Mouse (Mus musculus) thymus, postnatal 10 days (tissue): Measurements from ENCODE around the gene Btbd8.

Source experiments
- DNase-seq, 2 experiments: peaks; one replicate each; pipeline ENCODE4 v3.0.0; 2021; ENCODE audit warnings: low spot score in 2 of 2

Gene Btbd8

DNA sequence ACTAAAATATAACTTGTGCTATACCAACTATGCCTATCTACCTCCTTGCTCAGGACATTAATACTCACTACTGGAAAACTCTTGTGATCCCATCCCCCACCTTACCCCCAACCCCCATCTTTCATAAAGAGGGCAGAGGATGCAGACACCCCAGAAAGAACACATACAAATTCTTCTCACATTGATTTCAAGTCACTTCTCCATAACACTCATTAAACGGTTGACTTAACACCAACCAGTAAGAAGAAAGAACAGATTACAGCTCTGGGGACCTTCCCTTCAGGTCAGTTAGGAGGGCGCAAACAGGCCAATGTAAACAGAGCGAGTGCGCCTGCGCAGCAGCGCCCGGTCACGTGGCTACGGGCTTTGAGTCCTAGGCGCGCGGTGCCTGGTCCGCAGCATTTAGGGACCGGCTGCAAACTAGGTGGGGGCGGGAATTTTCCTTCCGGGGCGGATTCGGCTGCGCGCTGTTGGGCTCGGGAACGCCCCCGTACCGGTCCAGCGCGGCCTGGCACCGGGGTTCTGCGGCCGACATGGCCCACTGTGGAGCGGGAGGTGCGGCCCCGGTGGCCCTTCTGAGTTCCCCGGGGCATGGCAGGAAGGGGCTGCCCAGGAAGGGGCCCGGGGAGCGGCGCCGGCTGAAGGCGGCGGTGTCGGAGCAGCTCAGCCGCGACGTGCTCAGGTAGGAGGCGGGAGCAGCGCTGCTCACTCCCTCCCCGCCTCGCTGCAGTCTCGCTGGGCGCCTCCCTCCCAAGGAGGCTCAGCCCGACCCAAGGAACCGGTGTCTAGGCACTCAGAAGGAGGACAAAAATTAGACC, at the start of gene Btbd8:
TSS of gene Btbd8 (plus strand) at position 534 of the 818 bp plus-strand sequence.
- peak; percentile 89 to 91 for DNase-seq

DNA sequence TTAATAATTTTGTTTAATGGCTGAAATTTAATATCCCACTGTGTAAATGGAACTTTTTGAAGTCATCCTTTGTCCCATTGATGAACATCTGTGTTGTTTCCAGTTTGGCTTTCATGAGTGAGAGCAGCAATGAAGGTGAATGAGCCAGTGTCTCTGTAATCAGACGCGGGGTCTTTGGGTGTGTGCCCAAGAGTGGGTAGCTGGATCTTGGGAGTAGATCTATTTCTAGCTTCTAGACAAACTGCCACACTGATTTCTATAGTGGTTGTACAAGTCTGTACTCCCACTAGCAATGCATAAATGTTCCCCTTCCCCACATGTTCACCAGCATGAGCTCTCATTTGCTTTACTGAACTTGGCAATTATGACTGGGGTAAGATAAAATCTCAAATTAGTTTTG, 48.4 kb upstream of the Btbd8 start:
- no peak for DNase-seq

- no peak for DNase-seq
These were observed 43.4 kb upstream of the Btbd8 start for GRCm38 (mm10) chr5:107394437-107394836.

DNA sequence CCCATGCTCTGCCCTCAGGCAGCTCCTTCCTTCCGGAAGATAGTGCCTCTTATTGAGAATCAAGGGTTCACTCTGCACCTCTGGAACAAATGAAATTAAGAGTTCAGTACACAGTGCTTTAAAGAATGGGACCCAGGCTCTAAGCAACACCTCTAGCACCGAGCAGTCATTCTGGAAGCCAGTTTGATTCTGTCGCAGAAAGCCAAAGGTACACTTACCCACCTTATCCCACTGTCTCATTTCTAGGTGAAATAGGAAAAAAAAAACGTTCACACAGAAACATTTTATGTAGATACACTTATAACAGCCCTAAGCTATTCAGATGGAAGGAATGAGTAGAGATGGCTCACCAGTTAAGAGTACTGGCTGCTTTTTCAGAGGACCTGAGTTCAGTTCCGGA, 35.4 kb upstream of the Btbd8 start, which contains the start of gene Ephx4:
TSS of gene Ephx4 (plus strand) at position 301 of the 400 bp plus-strand sequence.
- no peak for DNase-seq

- peak; percentile 7 to 32 for DNase-seq
These were observed 34.5 kb upstream of the Btbd8 start for GRCm38 (mm10) chr5:107403011-107403946.

- DNase-seq, result no peak
These were observed 33.7 kb upstream of the Btbd8 start for GRCm38 (mm10) chr5:107403947-107404684.

GRCm38 (mm10) chr5:107405361-107405760, 32.4 kb upstream of the Btbd8 start:
- DNase-seq, result no peak

DNA sequence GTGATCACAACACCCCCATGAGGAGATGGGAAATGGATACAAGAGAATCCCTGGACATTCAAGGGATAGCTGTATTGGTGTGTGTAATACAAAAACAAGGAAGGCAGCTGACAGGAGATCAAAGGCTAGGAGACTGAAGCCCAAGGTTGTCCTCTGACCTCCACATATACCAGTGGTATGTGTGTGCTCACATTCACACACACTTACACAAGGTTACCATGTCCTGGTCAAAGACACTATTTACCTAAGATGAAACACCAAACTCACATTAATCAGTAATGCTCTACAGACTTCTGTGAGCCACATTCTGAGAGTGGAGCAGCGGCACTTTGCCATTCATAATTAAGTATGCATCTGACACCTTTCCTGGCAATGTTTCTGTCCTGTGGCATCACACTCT, 27.5 kb upstream of the Btbd8 start:
- DNase-seq, result no peak

DNA sequence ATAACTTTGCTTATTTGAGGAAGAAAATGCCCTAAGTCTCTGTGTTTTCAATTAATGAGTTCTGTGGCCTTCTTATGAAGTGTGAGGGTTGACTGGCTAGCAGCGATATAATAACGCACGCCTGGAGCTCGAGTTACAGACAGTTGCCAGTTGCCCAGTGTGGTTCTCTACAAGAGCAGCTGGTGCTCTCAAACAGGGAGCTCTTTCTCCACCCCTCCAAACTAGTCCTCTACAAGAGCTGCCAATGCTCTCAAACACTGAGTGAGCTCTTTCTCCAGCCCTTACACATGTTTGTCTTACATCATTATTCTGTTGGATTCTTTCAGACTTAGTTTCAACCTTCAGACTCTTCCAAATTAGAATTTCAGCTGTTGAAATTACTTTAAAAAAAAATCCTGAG, 26.5 kb upstream of the Btbd8 start:
- DNase-seq, result no peak

- DNase-seq, result no peak
These were observed 25.5 kb upstream of the Btbd8 start for GRCm38 (mm10) chr5:107412285-107412684.

GRCm38 (mm10) chr5:107415098-107415497, 22.7 kb upstream of the Btbd8 start:
- DNase-seq, result no peak

DNA sequence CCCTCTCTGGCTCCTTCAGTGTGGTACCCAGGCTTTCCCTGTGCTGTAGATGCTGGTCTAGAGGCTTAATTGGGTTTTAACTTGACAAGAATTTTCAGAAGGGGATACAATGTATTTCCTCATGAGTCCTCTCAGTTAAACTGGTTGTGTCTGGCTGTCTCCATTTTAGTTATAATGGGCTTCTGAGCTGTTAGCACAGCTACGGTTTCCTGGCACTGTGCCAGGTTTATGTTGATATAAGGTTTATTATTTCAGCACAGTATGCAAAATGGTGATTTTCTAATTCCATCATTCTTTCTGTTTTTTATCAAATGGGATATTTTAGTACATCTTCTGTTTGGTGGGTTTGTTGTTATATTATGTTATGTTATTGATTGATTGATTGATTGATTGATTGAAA, 16.1 kb upstream of the Btbd8 start:
- no peak for DNase-seq

DNA sequence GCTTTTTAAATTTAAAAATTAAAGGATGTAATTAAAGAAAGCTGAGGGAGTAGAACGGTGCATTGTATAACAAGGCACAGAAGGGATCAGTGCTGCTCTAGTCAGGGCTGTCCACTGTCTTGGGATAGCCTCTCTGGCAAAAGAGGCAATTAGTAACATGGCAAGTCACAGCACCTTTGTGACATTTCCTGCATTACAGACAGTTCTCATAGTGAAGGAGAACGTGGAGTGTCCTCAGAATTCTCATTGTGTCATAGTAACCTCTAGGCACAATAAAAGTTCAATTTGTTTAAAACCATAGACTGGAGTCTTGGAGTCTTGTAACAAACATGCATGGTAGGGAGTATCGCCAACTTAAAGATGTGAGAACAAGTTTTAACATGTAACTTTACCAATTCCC, 6.5 kb upstream of the Btbd8 start, which contains the start of gene Lpcat2b:
TSS of gene Lpcat2b (plus strand) at position 301 of the 400 bp plus-strand sequence.
- DNase-seq, result no peak

GRCm38 (mm10) chr5:107434001-107434400, 3.8 kb upstream of the Btbd8 start:
- DNase-seq, result no peak

DNA sequence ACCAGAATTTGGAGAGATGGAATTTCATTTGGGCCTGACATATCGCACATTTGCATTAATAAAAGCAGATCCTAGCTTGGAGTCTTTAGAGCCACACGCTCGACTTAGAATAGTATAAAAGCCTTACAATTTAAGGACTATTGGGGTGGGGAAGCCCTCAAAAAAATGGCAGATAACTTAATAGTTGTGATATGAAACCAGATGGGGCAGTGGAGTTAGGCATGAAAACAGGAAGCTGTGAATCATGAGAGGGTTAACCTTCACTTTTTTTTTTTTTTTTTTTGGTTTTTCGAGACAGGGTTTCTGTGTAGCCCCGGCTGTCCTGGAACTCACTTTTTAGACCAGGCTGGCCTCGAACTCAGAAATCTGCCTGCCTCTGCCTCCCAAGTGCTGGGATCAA, 1.6 kb upstream of the Btbd8 start:
- DNase-seq, result no peak

GRCm38 (mm10) chr5:107436587-107437209, 1.1 kb upstream of the Btbd8 start:
- DNase-seq, result no peak

- DNase-seq, result no peak
These were observed 556 bp downstream of the Btbd8 start for GRCm38 (mm10) chr5:107438353-107438752.

- DNase-seq, result no peak
These were observed 4.1 kb downstream of the Btbd8 start for GRCm38 (mm10) chr5:107441881-107442280.

DNA sequence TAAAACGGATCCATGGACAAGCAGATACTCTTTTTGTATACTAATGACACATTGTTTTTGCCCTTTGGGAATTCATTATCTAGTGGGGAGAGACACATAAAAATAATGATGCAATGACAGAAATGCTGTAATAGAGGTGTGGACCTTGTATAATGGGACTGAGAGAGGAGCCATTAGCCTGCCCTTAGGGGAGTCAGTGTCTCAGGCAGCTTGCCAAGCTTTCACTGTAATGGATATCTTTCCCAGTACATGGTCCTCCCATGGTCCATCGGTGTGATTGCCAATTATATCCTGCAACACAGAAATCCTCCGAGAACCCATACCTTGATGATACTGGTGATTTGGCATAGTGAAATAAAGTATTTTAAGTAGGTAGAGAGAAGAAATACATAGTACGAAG, 6.5 kb downstream of the Btbd8 start:
- no peak for DNase-seq

DNA sequence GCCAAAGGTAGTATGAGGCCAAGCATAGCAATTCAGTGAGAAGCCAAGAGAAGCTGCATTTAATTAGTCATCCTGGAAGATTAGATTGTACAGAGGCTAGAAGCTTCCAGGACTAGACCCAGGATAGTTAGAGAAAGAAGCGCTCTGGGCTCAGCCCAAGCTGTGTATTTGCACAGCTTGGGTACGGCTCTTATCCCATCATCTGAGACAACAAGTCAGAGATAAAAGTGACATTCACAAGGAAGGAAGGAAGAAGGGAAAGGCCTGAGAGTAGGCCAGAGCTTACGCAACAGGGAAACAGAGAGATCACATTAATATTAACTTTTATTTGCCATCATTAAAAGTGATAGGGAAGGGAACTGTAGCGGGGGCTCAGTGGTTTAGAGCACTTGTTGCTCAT, 10.2 kb downstream of the Btbd8 start:
- DNase-seq, result no peak

GRCm38 (mm10) chr5:107448784-107449183, 11.0 kb downstream of the Btbd8 start:
- no peak for DNase-seq
